Mouse (Mus musculus): ENCODE data around the gene Ptpn1. TPM values are rescaled to one million over a fixed set of nuclear protein-coding genes. Genes with fewer than 3 reads are reported as not detected.

The Ptpn1 gene
- polyA plus RNA-seq, 1 experiment from 2014 or later, result 45.1 TPM

DNA sequence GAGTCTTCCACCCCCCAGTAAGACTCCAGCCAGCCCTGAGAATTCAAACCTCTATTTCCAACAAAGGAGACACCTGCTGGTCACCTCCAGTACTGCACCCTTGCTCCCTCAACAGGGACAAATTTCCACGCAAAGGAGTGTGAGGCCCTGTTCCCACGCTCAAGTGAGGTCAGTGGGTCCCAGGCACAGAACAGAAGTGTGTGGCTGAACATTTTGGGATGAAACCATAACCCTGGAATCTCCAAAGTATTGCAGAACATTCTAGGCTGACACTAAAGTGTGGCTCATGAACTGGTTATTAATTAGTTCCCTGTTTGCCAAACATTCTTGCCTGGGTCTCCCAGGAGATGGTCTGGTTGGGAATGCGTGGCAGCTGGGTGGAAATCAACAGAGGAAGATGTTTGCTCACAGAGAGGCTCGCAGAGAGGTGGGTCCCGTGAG, 85.1 kb downstream of the Ptpn1 start:
- H3K4me2 ChIP-seq, result no peak overlapping the region
- H3K4me3 ChIP-seq, result no peak overlapping the region
- H3K27ac ChIP-seq, result no peak overlapping the region
- no peak overlapping the region for H3K9ac ChIP-seq
- no peaks in the 10 kb centered on the region for H3K27me3 ChIP-seq
- WGBS, result 33% methylated on average over 5 of the region's 5 CpGs
- H3K9me3 ChIP-seq (replicated peaks), result no peaks in the 10 kb centered on the region
- no peaks in the 10 kb centered on the region for H3K36me3 ChIP-seq
- peaks cover 16% of the 10 kb centered on the region for H3K4me1 ChIP-seq (replicated peaks)
- no peak for ATAC-seq (replicated peaks; ENCODE audit: insufficient number of reproducible peaks, insufficient read depth, low FRiP score, low read depth)

GRCm38 (mm10) chr2:168019201-168019715, 87.4 kb downstream of the Ptpn1 start:
- peak; percentile 74 for ATAC-seq (replicated peaks; ENCODE audit: insufficient number of reproducible peaks, insufficient read depth, low FRiP score, low read depth)
- H3K27ac ChIP-seq, result peak overlapping the region; percentile 69
- H3K27me3 ChIP-seq, result no peaks in the 10 kb centered on the region
- no peak overlapping the region for H3K4me2 ChIP-seq
- H3K9ac ChIP-seq, result no peak overlapping the region
- H3K36me3 ChIP-seq, result no peaks in the 10 kb centered on the region
- no peaks in the 10 kb centered on the region for H3K9me3 ChIP-seq (replicated peaks)
- H3K4me3 ChIP-seq, result no peak overlapping the region
- 40% methylated on average over 9 of the region's 9 CpGs for WGBS
- peaks cover 16% of the 10 kb centered on the region for H3K4me1 ChIP-seq (replicated peaks)

DNA sequence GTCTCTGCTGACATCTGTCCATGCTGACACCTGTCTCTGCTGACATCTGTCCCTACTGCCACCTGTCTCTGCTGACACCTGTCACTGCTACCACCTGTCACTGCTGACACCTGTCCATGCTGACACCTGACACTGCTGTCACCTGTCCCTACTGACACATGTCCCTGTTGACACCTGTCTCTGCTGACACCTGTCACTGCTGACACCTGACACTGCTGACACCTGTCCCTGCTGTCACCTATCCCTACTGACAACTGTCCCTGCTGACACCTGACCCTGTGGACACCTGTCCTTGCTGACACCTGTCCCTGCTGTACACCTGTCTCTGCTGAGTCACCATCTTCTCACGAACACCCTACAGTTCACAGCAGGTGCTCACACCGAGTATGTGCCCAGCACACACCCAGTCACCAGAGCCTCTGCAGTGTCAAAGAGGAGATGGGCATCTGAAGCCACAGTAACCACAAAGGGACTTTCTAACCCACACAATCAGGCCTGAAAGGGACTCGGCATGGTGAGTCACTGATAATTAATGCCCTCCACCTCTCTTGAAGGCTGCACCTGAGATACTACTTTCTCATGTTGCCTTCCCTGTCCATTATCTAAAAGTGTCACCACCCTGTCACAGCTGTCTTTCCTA, 92.0 kb downstream of the Ptpn1 start:
- H3K9me3 ChIP-seq (replicated peaks), result 0 out of 2 replicates have a peak, but pooled peaks cover 3% of the 10 kb centered on the region
- no peak overlapping the region for H3K4me3 ChIP-seq
- no peak overlapping the region for H3K4me2 ChIP-seq
- H3K9ac ChIP-seq, result no peak overlapping the region
- no peak overlapping the region for H3K27ac ChIP-seq
- peaks cover 19% of the 10 kb centered on the region for H3K4me1 ChIP-seq (replicated peaks)
- ATAC-seq (replicated peaks; ENCODE audit: insufficient number of reproducible peaks, insufficient read depth, low FRiP score, low read depth), result no peak
- H3K27me3 ChIP-seq, result no peaks in the 10 kb centered on the region
- H3K36me3 ChIP-seq, result no peaks in the 10 kb centered on the region
- WGBS, result 65% methylated on average over 3 of the region's 3 CpGs

- Histone ChIP-seq H3K27me3 (no peaks in the 10 kb centered on the region), H3K4me2 (no peak overlapping the region), H3K27ac (peak overlapping the region; percentile 66), H3K9me3 (replicated peaks) (0 out of 2 replicates have a peak, but pooled peaks cover 3% of the 10 kb centered on the region), H3K4me1 (replicated peaks) (peaks cover 6% of the 10 kb centered on the region), H3K4me3 (no peak overlapping the region), H3K9ac (no peak overlapping the region), H3K36me3 (no peaks in the 10 kb centered on the region)
- 62% methylated on average over 12 of the region's 12 CpGs for WGBS
- ATAC-seq (replicated peaks; ENCODE audit: insufficient number of reproducible peaks, insufficient read depth, low FRiP score, low read depth), result 0 out of 2 replicates have a peak, but pooled peaks have one; percentile 24
These were observed 93.3 kb downstream of the Ptpn1 start for GRCm38 (mm10) chr2:168025174-168025573.

GRCm38 (mm10) chr2:168025882-168026281, 94.0 kb downstream of the Ptpn1 start:
- H3K4me2 ChIP-seq, result no peak overlapping the region
- ATAC-seq (replicated peaks; ENCODE audit: insufficient number of reproducible peaks, insufficient read depth, low FRiP score, low read depth), result no peak
- no peak overlapping the region for H3K9ac ChIP-seq
- H3K36me3 ChIP-seq, result no peaks in the 10 kb centered on the region
- peaks cover 6% of the 10 kb centered on the region for H3K4me1 ChIP-seq (replicated peaks)
- 0 out of 2 replicates have a peak, but pooled peaks cover 3% of the 10 kb centered on the region for H3K9me3 ChIP-seq (replicated peaks)
- no peaks in the 10 kb centered on the region for H3K27me3 ChIP-seq
- 90% methylated on average over 8 of the region's 8 CpGs for WGBS
- no peak overlapping the region for H3K4me3 ChIP-seq
- peak overlapping the region; percentile 66; the same call in 1 of the 2 replicates for H3K27ac ChIP-seq

GRCm38 (mm10) chr2:168026467-168026866, 94.6 kb downstream of the Ptpn1 start:
- Histone ChIP-seq H3K9me3 (replicated peaks) (0 out of 2 replicates have a peak, but pooled peaks cover 3% of the 10 kb centered on the region), H3K4me1 (replicated peaks) (peaks cover 6% of the 10 kb centered on the region), H3K9ac (no peak overlapping the region), H3K4me3 (no peak overlapping the region), H3K36me3 (no peaks in the 10 kb centered on the region), H3K4me2 (no peak overlapping the region), H3K27me3 (no peaks in the 10 kb centered on the region), H3K27ac (0 out of 2 replicates have a peak overlapping the region, but pooled peaks have one; percentile 3)
- WGBS, result 31% methylated on average over 3 of the region's 3 CpGs
- no peak for ATAC-seq (replicated peaks; ENCODE audit: insufficient number of reproducible peaks, insufficient read depth, low FRiP score, low read depth)

GRCm38 (mm10) chr2:168028376-168028775, 96.5 kb downstream of the Ptpn1 start:
- 97% methylated on average over 3 of the region's 3 CpGs for WGBS
- no peaks in the 10 kb centered on the region for H3K36me3 ChIP-seq
- no peaks in the 10 kb centered on the region for H3K27me3 ChIP-seq
- no peak overlapping the region for H3K9ac ChIP-seq
- H3K4me3 ChIP-seq, result no peak overlapping the region
- no peak for ATAC-seq (replicated peaks; ENCODE audit: insufficient number of reproducible peaks, insufficient read depth, low FRiP score, low read depth)
- 0 out of 2 replicates have a peak, but pooled peaks cover 3% of the 10 kb centered on the region for H3K9me3 ChIP-seq (replicated peaks)
- H3K27ac ChIP-seq, result no peak overlapping the region
- H3K4me1 ChIP-seq (replicated peaks), result peaks cover 6% of the 10 kb centered on the region
- H3K4me2 ChIP-seq, result no peak overlapping the region

Other genes starting within 250 kb of the Ptpn1 start
- gene Cebpb, start 243.1 kb upstream of the Ptpn1 start, polyA plus RNA-seq (2015; fragmentation: Nextera tagmentation; extraction: Ambion mirVana), result 10.2 and 14.3 TPM in 2 replicates
- 35.3 and 45.7 TPM in 2 replicates for gene Tmem189, start 242.2 kb upstream of the Ptpn1 start, polyA plus RNA-seq (2015; fragmentation: Nextera tagmentation; extraction: Ambion mirVana)
- 0.93 and 1.4 TPM in 2 replicates for gene Ripor3, start 78.6 kb downstream of the Ptpn1 start, polyA plus RNA-seq (2015; fragmentation: Nextera tagmentation; extraction: Ambion mirVana)
- 5.3 and 7.1 TPM in 2 replicates for gene Pard6b, start 148.9 kb downstream of the Ptpn1 start, polyA plus RNA-seq (2015; fragmentation: Nextera tagmentation; extraction: Ambion mirVana)